Mouse (Mus musculus) forebrain, embryonic 14.5 days (tissue): ENCODE data around the gene Tnfaip6. TPM values are rescaled to one million over a fixed set of nuclear protein-coding genes. Genes with fewer than 3 reads are reported as not detected.

ENCODE experiments used
- ATAC-seq: fragments of 200-750 bp; cut with Nextera tagmentation; 2 replicates; pipeline ENCODE4 v1.8.0; 2017; ENCODE audit warnings: mild to moderate bottlenecking, moderate library complexity
- DNase-seq: peaks from one replicate; pipeline ENCODE4 v3.0.0-alpha.2; 2015; ENCODE audit warnings: low spot score
- H3K27ac ChIP-seq: fragments of 300-500 bp; sonication (generic); 2 replicates; pipeline ENCODE4 v1.5.1; 2014; ENCODE audit warnings: low read depth, mild to moderate bottlenecking, control low read depth, low read length, moderate library complexity
- H3K27me3 ChIP-seq: fragments of 300-500 bp; sonication (generic); replicated peaks from 2 replicates; pipeline ENCODE4 v1.6.1; 2014; ENCODE audit warnings: low read length, control low read depth, mixed read lengths; ENCODE audit not compliant: control insufficient read depth, insufficient read depth
- H3K36me3 ChIP-seq: fragments of 300-500 bp; sonication (generic); 2 replicates; pipeline ENCODE4 v1.6.1; 2014; ENCODE audit warnings: low read length, control low read depth; ENCODE audit not compliant: control insufficient read depth, insufficient read depth
- H3K4me1 ChIP-seq: fragments of 300-500 bp; sonication (generic); 2 replicates; pipeline ENCODE4 v1.6.1; 2014; ENCODE audit warnings: antibody characterized with exemption, low read length, control low read depth; ENCODE audit not compliant: control insufficient read depth, insufficient read depth
- H3K4me2 ChIP-seq: fragments of 300-500 bp; sonication (generic); 2 replicates; pipeline ENCODE4 v1.6.1; 2014; ENCODE audit warnings: mild to moderate bottlenecking, control low read depth, low read length
- H3K4me3 ChIP-seq: fragments of 300-500 bp; sonication (generic); 2 replicates; pipeline ENCODE4 v1.5.1; 2014; ENCODE audit warnings: low read depth, low read length, control low read depth
- H3K9ac ChIP-seq: fragments of 300-500 bp; sonication (generic); 2 replicates; pipeline ENCODE4 v1.6.1; 2014; ENCODE audit warnings: mild to moderate bottlenecking, low read length, control low read depth, moderate library complexity
- H3K9me3 ChIP-seq: fragments of 300-500 bp; sonication (generic); replicated peaks from 2 replicates; pipeline ENCODE4 v1.6.1; 2016; ENCODE audit warnings: low read length, control low read depth, mixed read lengths; ENCODE audit not compliant: control insufficient read depth
- WGBS: fragments of 180-500 bp; shearing (Covaris S2); extraction: QIAGEN DNeasy Blood & Tissue Kit; methylation state at CpG from one replicate; pipeline ENCODE4 v1.1.7; 2014; 5-methylcytosine and 5-hydroxymethylcytosine counted together
- polyA plus RNA-seq: library from polyadenylated mRNA; unstranded; fragments of >200 nt; fragmentation: Nextera tagmentation; extraction: Ambion mirVana; gene quantifications from 2 replicates; pipeline ENCODE4 v1.2.1, GENCODE M21; 2014

Gene Tnfaip6
- polyA plus RNA-seq, 1 experiment from 2014 or later: 6.5 TPM

DNA sequence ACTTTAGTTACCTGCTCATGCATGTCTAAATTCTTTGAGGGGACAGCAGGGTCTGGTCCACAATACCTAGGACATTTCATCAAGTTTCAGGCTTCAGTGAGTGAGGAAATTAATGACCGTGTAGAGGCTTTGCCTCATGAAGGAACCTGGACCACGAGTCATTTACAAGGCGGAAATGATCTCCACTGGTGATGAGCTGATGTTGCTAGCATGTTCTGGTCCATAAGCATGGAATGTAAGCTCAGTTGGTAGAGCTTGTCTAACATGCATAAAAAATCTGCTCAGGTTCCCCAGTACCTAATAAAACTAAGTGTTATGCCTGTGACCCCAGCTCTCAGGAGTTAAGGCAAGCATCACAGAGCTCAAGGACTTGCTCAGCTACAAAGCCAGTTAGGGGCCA lies 4.3 kb downstream of the Tnfaip6 start:
- H3K27me3 ChIP-seq: no peaks in the 10 kb centered on the region
- no peak overlapping the region for H3K9ac ChIP-seq
- DNase-seq: no peak
- no peak overlapping the region for H3K4me3 ChIP-seq
- ATAC-seq: no peak
- H3K4me1 ChIP-seq: peaks cover 3% of the 10 kb centered on the region
- no peaks in the 10 kb centered on the region for H3K9me3 ChIP-seq
- no peak overlapping the region for H3K27ac ChIP-seq
- H3K4me2 ChIP-seq: no peak overlapping the region
- no peaks in the 10 kb centered on the region for H3K36me3 ChIP-seq
- 79% methylated on average over 3 of the region's 3 CpGs for WGBS

DNA sequence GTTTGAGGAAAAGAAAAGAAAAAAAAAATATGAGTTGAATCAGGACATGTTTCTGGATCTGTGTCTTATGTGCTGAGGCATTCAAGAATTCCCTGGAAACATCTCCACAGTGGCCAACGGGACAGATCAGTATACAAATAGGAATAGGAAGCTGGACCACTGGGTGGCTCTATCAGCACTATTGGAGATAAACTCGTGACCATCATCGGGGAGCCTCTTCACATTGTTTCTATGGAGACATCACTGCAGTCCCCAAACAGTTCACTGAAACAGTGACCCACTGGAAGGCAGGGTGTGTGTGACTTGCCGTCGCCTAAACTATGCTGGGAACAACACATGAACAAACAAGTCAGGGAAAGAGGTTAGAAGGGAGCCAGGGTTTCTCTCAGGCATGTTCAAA lies 4.9 kb downstream of the Tnfaip6 start:
- DNase-seq: no peak
- 83% methylated on average over 5 of the region's 5 CpGs for WGBS

DNA sequence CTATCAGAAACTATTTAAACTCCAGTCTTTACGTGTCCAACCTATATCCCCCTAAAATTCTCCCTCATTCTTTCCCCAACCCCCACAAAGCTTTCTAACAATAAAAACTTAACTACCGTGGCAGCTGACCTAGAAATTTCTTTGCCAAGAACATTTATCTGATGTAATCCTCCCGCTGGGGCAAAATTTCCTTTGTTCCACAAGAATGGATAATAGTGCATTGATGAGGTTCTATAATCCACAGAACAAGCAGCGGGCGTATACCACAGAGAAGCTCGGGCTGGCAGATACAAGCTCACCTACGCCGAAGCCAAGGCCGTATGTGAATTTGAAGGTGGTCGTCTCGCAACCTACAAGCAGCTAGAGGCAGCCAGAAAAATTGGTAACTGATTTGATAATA lies 5.7 kb downstream of the Tnfaip6 start:
- Histone ChIP-seq H3K27ac (no peak overlapping the region), H3K9me3 (no peaks in the 10 kb centered on the region), H3K36me3 (no peaks in the 10 kb centered on the region), H3K4me2 (no peak overlapping the region), H3K4me1 (no peaks in the 10 kb centered on the region), H3K27me3 (no peaks in the 10 kb centered on the region), H3K9ac (no peak overlapping the region), H3K4me3 (no peak overlapping the region)
- DNase-seq (no peak), ATAC-seq (no peak)
- 84% methylated on average over 11 of the region's 11 CpGs for WGBS

More for the DNA sequence above, 4.9 kb downstream of the Tnfaip6 start:
- Histone ChIP-seq H3K36me3 (no peaks in the 10 kb centered on the region), H3K9ac (no peak overlapping the region), H3K27me3 (no peaks in the 10 kb centered on the region), H3K9me3 (no peaks in the 10 kb centered on the region), H3K27ac (no peak overlapping the region), H3K4me2 (no peak overlapping the region), H3K4me1 (no peaks in the 10 kb centered on the region), H3K4me3 (no peak overlapping the region)
- no peak for ATAC-seq

DNA sequence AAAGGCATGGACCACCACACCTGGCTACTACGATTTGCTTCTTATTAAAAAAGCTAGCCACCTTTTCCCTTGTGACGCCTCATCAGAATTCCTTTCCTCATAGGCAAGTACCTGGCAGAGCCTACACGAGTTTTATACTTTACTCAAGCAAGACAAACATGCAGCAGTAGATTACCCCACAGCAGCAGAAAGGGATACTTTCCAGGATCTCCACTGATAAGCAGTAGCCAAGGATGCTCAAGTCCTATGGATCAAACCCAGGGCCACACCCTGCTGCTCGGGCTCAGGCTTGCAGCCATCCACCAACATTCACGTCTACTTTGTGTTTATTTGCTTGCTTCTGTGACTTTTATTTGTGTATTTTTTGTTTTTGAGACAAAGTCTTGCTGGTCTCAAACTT lies 8.2 kb downstream of the Tnfaip6 start:
- Histone ChIP-seq H3K4me2 (no peak overlapping the region), H3K27me3 (no peaks in the 10 kb centered on the region), H3K4me3 (no peak overlapping the region), H3K36me3 (no peaks in the 10 kb centered on the region), H3K27ac (no peak overlapping the region), H3K9ac (no peak overlapping the region), H3K9me3 (no peaks in the 10 kb centered on the region), H3K4me1 (no peaks in the 10 kb centered on the region)
- 89% methylated on average over 5 of the region's 5 CpGs for WGBS
- no peak for DNase-seq
- ATAC-seq: no peak

DNA sequence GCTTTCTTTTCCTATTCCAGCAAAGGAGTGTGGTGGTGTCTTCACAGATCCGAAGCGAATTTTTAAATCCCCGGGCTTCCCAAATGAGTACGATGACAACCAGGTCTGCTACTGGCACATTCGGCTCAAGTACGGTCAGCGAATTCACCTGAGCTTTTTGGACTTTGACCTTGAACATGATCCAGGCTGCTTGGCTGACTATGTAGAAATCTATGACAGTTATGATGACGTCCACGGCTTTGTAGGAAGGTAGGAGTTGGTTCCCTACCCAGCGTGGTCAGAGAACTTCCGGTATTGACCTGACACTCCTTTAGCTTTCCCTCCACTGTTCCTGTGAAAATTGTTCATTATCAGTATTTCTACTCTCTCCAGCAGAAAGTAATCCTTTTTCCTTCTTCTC lies 13.0 kb downstream of the Tnfaip6 start:
- H3K4me1 ChIP-seq: no peaks in the 10 kb centered on the region

DNA sequence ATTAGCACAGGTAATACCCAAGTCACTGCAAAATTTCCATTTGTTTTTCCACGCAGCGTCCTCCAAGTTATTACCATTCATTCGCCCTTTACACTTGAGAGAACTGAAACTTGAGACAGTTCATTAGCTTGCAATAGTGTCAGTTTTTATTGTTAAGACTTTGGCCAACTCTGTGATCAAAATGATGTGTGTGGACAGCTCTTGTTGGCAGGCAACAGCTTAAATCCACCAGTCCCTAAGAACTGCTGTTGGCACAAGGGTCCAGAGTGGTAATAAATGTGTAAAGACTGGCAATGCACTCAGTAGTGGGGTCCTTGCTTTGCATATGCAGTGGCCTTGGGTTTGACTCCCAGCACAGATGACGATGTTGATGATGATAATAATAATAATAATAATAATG lies 14.5 kb downstream of the Tnfaip6 start:
- Histone ChIP-seq H3K36me3 (no peaks in the 10 kb centered on the region), H3K27ac (no peak overlapping the region), H3K27me3 (no peaks in the 10 kb centered on the region), H3K4me1 (no peaks in the 10 kb centered on the region), H3K9me3 (no peaks in the 10 kb centered on the region), H3K9ac (no peak overlapping the region), H3K4me2 (no peak overlapping the region), H3K4me3 (no peak overlapping the region)
- DNase-seq (peak; percentile 57), ATAC-seq (peak; percentile 77)
- WGBS: 44% methylated on average over 4 of the region's 4 CpGs

More for the DNA sequence above, 13.0 kb downstream of the Tnfaip6 start:
- Histone ChIP-seq H3K9ac (no peak overlapping the region), H3K9me3 (no peaks in the 10 kb centered on the region), H3K27me3 (no peaks in the 10 kb centered on the region), H3K27ac (no peak overlapping the region), H3K36me3 (no peaks in the 10 kb centered on the region), H3K4me2 (no peak overlapping the region), H3K4me3 (no peak overlapping the region)
- ATAC-seq: no peak
- no peak for DNase-seq
- WGBS: 98% methylated on average over 11 of the region's 11 CpGs

DNA sequence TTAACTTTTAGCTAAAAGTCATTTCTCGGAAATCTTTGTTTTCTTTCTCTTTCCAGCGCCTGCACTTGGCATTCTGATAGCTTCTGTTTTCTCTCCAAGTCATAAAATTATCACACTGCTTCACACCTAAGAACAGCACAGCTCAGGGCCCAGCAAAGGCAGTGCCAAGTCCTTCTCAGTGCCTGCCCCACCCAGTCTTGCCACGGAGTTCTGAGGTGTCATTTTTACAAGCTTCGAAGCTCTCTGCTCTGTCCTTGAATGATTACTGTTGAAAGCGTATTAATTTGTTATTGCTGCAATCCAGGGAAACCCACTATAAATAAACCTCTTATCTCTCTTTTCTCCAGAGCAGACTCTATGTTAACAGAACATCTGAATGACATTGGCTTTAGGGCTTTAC lies 15.7 kb downstream of the Tnfaip6 start:
- Histone ChIP-seq H3K4me2 (no peak overlapping the region), H3K27ac (no peak overlapping the region), H3K27me3 (no peaks in the 10 kb centered on the region), H3K9me3 (no peaks in the 10 kb centered on the region), H3K4me3 (no peak overlapping the region), H3K9ac (no peak overlapping the region), H3K36me3 (no peaks in the 10 kb centered on the region), H3K4me1 (no peaks in the 10 kb centered on the region)
- DNase-seq: no peak
- WGBS: 54% methylated on average over 5 of the region's 5 CpGs
- ATAC-seq: no peak

DNA sequence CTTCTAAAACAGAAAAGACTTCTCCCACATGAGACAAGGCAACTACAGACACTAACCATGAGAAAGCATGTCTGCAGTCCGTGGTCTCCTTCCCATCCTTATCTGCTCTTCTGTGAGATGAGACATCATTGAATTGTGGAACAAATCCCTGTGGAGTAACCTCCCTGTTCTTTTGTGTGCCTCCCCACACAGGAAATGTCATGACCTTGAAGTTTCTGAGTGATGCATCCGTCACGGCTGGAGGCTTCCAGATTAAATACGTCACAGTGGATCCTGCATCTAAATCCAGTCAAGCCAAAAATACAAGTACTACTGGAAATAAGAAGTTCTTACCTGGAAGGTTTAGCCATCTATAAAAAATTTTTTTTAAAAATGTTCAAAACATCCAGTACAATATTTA lies 17.8 kb downstream of the Tnfaip6 start:
- 71% methylated on average over 4 of the region's 4 CpGs for WGBS
- H3K4me3 ChIP-seq: no peak overlapping the region
- DNase-seq: no peak

DNA sequence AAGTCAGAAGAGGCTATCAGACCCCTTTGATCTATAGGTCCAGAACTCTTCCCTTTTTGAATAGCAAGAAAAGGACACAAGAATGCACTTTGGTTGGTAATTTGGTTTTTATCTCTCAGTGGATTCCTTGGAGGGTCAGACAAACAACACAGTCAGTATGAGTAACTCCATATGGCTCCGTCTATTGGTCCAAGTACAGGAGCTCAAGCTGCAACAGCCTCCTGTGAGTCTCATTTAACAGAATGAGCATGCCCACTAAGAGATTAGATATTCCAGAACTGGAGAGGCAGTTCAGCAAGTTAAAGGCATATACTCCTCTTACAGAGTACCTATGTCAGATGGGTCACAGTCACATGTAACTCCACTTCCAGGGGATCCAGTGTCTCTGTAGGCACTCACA lies 19.3 kb downstream of the Tnfaip6 start:
- no peaks in the 10 kb centered on the region for H3K36me3 ChIP-seq
- no peaks in the 10 kb centered on the region for H3K9me3 ChIP-seq
- H3K4me3 ChIP-seq: no peak overlapping the region
- no peak overlapping the region for H3K4me2 ChIP-seq
- WGBS: 71% methylated on average over 1 of the region's 1 CpGs
- H3K4me1 ChIP-seq: no peaks in the 10 kb centered on the region
- no peak for DNase-seq
- no peaks in the 10 kb centered on the region for H3K27me3 ChIP-seq
- no peak for ATAC-seq
- H3K27ac ChIP-seq: no peak overlapping the region
- H3K9ac ChIP-seq: no peak overlapping the region

More for the DNA sequence above, 17.8 kb downstream of the Tnfaip6 start:
- H3K4me1 ChIP-seq: no peaks in the 10 kb centered on the region
- H3K27ac ChIP-seq: no peak overlapping the region
- H3K27me3 ChIP-seq: no peaks in the 10 kb centered on the region
- no peak for ATAC-seq
- no peak overlapping the region for H3K9ac ChIP-seq
- no peaks in the 10 kb centered on the region for H3K36me3 ChIP-seq
- no peak overlapping the region for H3K4me2 ChIP-seq
- no peaks in the 10 kb centered on the region for H3K9me3 ChIP-seq
